Mouse (Mus musculus): ENCODE results near the gene Pnkp. TPM values are rescaled to one million over a fixed set of nuclear protein-coding genes. Genes with fewer than 3 reads are reported as not detected.
"Not testable (repeated sequence)": the region's sequence is repeated elsewhere in the genome, so short reads cannot be mapped to it uniquely, and the experiment has no call there.

Gene Pnkp
- total RNA-seq, 2 experiments from 2014 or later, result 17.6 to 18.8 TPM

- intact Hi-C loops (cut with DNase I), result no loop called here
- DNase-seq, result no peak
These were observed 7.9 kb downstream of the Pnkp start for GRCm38 (mm10) chr7:44864595-44865542.

DNA sequence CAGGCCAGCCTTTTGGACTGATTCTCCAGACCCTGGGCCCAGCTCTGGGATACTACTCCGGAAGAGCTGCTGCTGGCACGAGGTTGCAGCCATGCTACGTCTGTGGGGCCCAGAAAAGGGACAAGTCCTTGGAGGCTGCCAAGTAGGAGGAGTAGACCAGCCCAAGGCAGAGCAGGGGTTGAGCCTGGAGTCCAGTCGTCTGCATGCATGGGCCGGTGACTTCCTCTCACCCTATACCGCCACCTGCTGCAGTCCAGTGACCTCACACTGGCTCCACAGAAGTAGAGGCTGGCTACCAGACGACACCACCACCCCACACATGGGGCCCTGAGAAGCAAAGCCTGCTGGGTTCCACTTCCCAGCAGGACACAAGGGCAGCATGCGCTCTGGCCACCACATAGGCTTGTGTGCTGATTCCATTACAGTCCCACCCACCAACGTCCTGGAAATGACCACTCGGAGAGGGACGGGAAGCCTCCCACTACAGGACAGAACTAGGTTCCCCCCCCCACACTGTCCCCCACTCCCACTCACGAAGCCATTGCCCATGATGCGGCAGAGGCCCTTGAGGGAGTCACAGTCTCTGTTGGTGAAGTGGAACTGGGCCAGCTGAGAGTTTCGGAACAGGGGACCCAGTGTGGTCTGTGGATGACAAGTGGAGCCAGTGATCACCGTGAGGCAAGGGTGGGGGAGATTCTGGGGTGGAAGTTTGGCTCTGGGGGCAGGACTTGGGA lies 9.5 kb downstream of the Pnkp start:
- DNase-seq, result peak; percentile 68 to 78
- intact Hi-C loops (cut with DNase I), result no loop called here

DNA sequence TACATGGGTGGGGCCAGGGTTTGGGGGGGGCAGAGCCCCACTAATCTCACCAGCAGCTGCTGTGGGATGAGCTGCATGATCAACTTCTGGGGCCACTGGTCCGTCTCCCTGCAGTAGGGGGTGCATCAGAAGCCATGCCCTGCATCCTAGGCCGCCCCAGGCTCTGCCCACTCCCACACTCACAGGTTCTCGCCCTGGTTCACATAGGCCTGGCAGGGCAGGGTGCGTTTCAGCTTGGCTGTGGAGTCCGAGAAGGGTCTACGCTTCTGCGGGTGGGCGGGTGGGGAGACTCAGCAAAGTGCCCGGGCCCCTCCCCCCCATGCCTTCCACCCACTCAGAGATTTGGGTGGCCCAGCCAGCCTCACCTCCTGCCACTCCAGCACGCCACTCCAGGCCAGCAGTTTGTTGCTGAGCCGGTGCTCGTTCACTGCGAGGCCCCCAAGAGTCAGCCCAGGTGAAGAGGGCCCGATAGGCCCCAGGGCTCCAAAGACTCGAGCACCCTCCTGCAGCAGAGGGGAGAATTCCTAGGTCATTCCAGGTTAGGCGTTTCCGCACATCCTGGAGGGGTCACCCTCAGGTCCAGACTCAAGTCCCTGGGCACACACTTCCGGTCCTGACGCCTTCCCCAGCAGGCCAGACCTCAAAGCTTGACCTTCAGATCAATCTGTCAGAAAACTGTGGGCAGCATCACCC lies 10.2 kb downstream of the Pnkp start:
- DNase-seq, result no peak
- intact Hi-C loops (cut with DNase I), result no loop called here

DNA sequence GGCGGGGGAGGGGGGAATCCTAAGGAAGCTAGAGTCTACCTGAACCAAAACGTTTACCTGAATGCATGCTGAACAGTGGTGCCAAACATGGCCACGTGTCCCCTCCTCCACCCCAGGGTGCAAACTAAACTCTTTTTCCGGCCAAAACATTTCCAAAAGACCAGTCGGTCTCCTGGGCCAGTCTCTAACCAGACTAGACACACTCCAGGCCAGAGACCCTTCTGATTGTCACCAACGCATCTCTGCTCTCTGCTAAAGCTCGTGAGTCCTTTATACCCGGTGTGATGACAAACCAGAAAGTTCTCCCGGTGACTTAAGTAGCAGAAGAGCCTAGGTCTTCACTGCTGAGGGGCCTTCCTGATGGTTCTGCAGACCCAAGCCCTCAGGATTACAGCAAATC lies 10.9 kb downstream of the Pnkp start:
- intact Hi-C loops (cut with DNase I), result no loop called here
- no peak for DNase-seq

DNA sequence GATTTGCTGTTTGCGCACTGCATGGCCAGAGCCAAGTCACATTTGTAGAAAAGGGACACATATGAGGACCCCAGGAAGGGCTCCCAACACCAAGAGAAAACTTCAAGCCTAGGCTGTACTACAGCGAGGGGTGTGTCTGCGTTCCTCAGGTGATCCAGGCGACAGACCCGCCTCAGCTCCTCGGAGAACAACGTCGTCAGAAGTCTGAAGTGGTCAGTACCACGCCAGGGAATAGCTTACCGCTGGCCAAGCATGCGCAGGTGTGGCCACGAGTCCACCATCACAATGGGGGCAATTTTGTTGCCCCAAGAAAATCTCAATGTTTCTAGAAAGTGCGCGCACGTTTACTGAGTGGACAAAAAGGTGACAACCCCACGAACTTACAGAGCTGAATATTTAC lies 11.5 kb downstream of the Pnkp start:
- peak in 1 of 2 experiments; percentile 45 for DNase-seq
- intact Hi-C loops (cut with DNase I), result no loop called here

DNA sequence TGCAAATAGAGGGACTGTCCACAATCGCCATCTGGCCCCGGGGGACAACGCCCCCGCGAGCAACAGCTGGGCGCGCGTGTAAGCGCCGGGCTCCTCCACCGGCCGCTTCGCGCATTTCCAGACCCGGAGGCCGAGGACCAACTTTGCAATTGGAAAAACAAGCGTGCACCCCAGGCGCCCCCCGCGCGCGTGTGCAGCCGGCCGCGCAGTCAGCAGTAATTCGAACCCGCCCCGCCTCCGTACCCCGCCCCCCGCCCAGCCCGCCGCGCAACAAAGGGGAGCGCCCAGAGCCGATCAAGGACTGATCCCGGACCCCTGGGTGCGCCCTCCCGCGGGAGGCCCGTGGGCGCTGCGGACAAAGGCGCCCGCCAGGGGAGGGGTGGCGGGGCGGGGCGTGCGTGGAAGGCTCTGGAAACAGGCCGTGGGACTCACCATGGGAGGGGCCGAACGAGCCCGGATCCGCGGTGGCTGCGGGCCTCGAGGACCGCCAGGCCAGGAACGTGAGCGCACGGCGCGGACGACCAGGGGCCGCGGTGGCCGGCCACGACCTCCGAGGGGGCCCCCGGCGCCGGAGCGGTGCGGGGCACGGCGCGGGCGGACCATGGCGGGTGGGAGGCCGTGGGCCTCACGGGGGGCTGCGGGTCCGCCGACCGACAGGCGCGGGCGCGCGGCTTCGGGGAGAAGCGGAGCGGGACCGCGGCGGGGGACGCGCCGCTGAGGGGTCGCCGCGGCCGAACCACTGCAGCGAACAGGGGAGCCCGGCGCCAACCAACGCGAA lies 12.2 kb downstream of the Pnkp start:
- peak; percentile 77 to 79 for DNase-seq
- intact Hi-C loops (cut with DNase I), result no loop called here

GRCm38 (mm10) chr7:44869697-44870528 lies 13.0 kb downstream of the Pnkp start, which contains the start of gene Ptov1:
Ptov1 (minus strand) TSS chr7:44869788.
- DNase-seq, result peak; percentile 89
- intact Hi-C loops (cut with DNase I), result no loop called here

GRCm38 (mm10) chr7:44870614-44871013 lies 13.7 kb downstream of the Pnkp start:
- DNase-seq, result no peak
- intact Hi-C loops (cut with DNase I), result loop anchor here (1.0 kb wide), 1 partner anchor 18 kb away; no protein-coding TSS in a partner anchor

DNA sequence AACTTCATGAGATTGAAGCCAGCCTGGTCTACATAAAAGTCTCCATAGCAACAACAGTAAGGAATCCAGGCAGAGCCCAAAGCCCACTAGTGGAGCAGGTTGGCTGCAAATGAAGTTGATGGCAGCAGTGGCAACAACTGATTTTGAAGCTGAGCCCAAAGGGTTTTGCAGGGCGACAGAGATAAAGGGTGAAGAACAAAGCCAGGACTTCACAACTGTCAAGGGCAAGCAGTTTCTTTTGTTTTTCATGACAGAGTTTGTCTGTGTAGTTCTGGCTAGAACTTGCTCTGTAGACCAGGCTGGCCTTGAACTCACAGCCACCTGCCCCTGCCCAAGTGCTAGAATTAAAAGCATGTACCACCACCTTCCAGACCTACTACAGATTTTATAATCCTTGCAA lies 14.2 kb downstream of the Pnkp start:
- intact Hi-C loops (cut with DNase I), result loop anchor here (1.0 kb wide), 1 partner anchor 17 kb away; no protein-coding TSS in a partner anchor
- DNase-seq, result no peak

DNA sequence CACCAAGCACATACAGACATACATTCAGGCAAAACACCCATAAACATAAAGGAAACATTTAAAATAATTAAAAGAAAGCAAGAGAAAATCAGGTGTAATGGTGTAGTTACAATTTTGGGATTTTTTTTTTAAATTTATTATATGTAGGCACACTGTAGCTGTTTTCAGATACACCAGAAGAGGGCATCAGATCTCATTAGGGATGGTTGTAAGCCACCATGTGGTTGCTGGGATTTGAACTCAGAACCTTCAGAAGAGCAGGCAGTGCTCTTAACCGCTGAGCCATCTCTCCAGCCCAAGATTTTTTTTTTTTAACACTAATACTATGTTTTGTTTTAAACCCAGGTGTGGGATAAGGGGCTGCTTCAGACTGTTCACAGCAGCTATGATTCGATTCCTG lies 14.8 kb downstream of the Pnkp start:
- intact Hi-C loops (cut with DNase I), result loop anchor here (1.0 kb wide), 1 partner anchor 17 kb away; no protein-coding TSS in a partner anchor
- DNase-seq, result not testable (repeated sequence)

GRCm38 (mm10) chr7:44877833-44878232 lies 20.9 kb downstream of the Pnkp start:
- DNase-seq, result no peak
- intact Hi-C loops (cut with DNase I), result no loop called here

DNA sequence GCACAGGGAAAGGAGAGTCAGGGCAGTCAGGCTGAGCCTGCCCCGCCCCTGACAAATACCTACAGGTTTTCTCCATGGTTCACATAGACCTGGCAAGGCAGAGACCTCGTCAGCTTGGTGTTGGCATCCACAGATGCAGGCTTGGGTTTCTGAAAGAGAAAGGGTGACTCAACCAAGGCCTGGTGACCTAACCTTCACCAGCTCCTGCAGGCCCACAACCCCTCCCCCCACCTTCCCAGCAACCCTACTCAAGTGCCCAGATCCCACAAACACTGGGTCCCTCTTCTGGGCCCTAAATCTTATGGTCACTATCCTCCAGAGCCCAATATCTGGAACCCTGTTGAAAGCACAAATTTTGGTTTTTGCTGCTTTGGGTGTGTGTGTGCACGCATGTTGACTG lies 26.1 kb downstream of the Pnkp start:
- intact Hi-C loops (cut with DNase I), result no loop called here
- DNase-seq, result no peak

- no peak for DNase-seq
- intact Hi-C loops (cut with DNase I), result no loop called here
These were observed 27.7 kb downstream of the Pnkp start for GRCm38 (mm10) chr7:44884637-44885036.

- intact Hi-C loops (cut with DNase I), result no loop called here
- DNase-seq, result no peak
These were observed 30.0 kb downstream of the Pnkp start for GRCm38 (mm10) chr7:44886964-44887363.

DNA sequence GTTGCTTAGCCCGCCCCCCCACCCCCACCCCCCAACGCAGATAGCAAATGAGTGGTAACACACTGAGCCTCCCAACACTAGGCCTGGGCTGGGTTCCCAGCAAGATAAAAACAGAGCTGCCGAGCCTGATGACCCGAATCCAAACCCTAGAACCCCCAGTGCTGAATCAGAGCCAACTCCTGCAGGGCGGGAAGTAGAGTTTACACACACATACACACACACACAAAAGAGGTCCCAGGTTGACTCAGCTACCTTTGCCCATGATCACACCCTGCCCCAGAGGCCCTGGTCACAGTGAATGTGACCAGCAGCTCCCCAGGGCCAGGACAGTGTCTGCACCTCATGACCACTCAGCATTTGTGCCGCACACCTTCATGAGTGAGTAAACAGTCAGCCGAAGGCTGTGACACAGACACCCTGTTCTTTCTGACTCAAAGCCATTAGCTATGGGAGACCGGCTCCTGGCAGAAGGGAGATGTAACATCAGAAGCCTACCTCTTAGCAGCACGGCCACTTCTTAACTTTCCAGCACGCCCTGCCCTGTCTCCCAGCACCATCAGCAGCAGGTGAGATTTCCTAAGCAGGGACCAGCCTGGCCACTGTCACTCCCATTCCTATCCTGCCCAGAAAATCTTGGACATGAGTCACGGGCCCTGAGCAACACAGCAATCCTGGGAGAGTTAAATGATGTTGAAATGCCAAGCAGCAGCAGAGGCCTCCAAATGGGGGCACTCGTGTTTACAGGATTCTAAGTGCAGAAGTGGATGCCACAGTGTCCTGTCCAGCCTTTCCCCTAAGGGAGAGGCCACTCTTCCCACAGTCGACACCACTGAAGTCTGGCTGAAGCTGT lies 31.5 kb downstream of the Pnkp start:
- intact Hi-C loops (cut with DNase I), result loop anchor here (1.0 kb wide), 1 partner anchor 17 kb away; no protein-coding TSS in a partner anchor
- DNase-seq, result peak in 1 of 2 experiments; percentile 47

DNA sequence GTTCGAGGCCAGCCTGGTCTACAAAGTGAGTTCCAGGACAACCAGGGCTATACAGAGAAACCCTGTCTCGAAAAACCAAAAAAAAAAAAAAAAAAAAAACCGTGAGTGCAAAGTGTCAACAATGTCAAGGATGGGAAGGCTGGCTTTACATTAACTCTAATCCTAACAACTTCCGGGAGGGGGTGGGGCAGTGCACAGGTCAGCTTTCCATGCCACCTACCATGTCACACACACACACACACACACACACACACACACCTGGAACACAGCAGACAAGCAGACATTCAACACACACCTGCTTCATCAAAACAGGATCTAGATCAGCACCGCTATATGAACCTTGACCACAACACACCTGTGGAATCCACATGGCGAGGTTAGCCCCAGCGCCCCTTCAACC lies 33.2 kb downstream of the Pnkp start:
- no peak for DNase-seq
- intact Hi-C loops (cut with DNase I), result no loop called here

GRCm38 (mm10) chr7:44890737-44891136 lies 33.8 kb downstream of the Pnkp start:
- intact Hi-C loops (cut with DNase I), result no loop called here

GRCm38 (mm10) chr7:44891611-44892010 lies 34.7 kb downstream of the Pnkp start:
- intact Hi-C loops (cut with DNase I), result no loop called here
- no peak for DNase-seq

More at GRCm38 (mm10) chr7:44890737-44891136, 33.8 kb downstream of the Pnkp start:
- DNase-seq, result no peak

Measured in heart, postnatal 14 days (tissue).